Mouse (Mus musculus) embryonic facial prominence, embryonic 13.5 days (tissue): Measurements from ENCODE around the gene Tspan11. TPM values are rescaled to one million over a fixed set of nuclear protein-coding genes. Genes with fewer than 3 reads are reported as not detected.
A peak's percentile ranks its signal among the peaks of the same experiment; 100 is the strongest.

ENCODE experiments used
- ATAC-seq: fragments of 200-750 bp; cut with Nextera tagmentation; 2 replicates; pipeline ENCODE4 v1.8.0; 2017; ENCODE audit warnings: low read depth; ENCODE audit not compliant: insufficient number of reproducible peaks, insufficient read depth, low FRiP score, low TSS enrichment
- H3K27ac ChIP-seq: fragments of 300-500 bp; sonication (generic); 2 replicates; pipeline ENCODE4 v1.5.1; 2015; ENCODE audit warnings: moderate library complexity, mild to moderate bottlenecking, inconsistent platforms
- H3K27me3 ChIP-seq: fragments of 300-500 bp; sonication (generic); 2 replicates; pipeline ENCODE4 v1.6.1; 2015; ENCODE audit warnings: mild to moderate bottlenecking, inconsistent platforms
- H3K36me3 ChIP-seq: fragments of 300-500 bp; sonication (generic); 2 replicates; pipeline ENCODE4 v1.6.1; 2015; ENCODE audit warnings: mild to moderate bottlenecking, inconsistent platforms
- H3K4me1 ChIP-seq: fragments of 300-500 bp; sonication (generic); 2 replicates; pipeline ENCODE4 v1.6.1; 2015; ENCODE audit warnings: inconsistent platforms
- H3K4me2 ChIP-seq: fragments of 300-500 bp; sonication (generic); 2 replicates; pipeline ENCODE4 v1.6.1; 2015; ENCODE audit warnings: moderate library complexity, mild to moderate bottlenecking, inconsistent platforms
- H3K4me3 ChIP-seq: fragments of 300-500 bp; sonication (generic); 2 replicates; pipeline ENCODE4 v1.5.1; 2015; ENCODE audit warnings: mild to moderate bottlenecking, inconsistent platforms
- H3K9ac ChIP-seq: fragments of 300-500 bp; sonication (generic); 2 replicates; pipeline ENCODE4 v1.6.1; 2015; ENCODE audit warnings: mild to moderate bottlenecking, inconsistent platforms
- H3K9me3 ChIP-seq: fragments of 300-500 bp; sonication (generic); 2 replicates; pipeline ENCODE4 v1.6.1; 2016; ENCODE audit warnings: inconsistent platforms
- WGBS: fragments of 180-500 bp; shearing (Covaris S2); methylation state at CpG from one replicate; pipeline ENCODE4 v1.1.7; 2015; ENCODE audit warnings: mixed read lengths; 5-methylcytosine and 5-hydroxymethylcytosine counted together
- polyA plus RNA-seq: library from polyadenylated mRNA; unstranded; fragments of >200 nt; fragmentation: Nextera tagmentation; extraction: Ambion mirVana; gene quantifications from 2 replicates; pipeline ENCODE4 v1.2.1, GENCODE M21; 2015

Gene Tspan11
- polyA plus RNA-seq, 1 experiment from 2014 or later, result 30.3 TPM

DNA sequence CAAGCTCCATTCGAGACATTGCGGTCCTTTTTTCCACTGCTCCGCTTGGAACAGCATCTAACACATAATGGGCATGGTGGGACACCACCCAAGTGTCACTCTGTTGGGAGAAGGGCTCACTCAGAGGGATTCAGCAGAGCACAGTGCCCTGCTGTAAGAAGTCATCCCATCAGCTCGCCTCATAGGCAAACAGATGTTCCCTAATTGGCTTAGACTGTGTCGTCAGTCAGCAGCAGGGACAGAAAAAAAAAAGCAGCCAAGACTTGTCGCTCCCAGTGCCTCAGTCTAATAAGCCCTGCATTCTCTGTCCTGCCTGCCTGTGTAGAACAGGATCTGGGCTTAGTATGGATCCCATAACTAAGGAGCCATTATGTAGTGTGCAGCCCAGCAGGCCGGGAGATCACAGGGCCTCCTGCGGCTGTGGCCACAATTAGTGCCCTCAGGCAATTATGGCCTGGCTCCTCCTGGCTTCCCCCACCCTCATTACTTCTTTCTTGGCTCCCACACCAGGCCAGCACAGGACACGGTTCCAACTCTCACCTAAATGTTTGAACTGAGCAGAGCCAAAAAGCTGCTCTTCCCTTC is 31.6 kb upstream of the Tspan11 start:
- no peaks in the 10 kb centered on the region for H3K36me3 ChIP-seq
- no peaks in the 10 kb centered on the region for H3K27me3 ChIP-seq
- ATAC-seq, result no peak
- H3K9me3 ChIP-seq, result no peaks in the 10 kb centered on the region
- H3K9ac ChIP-seq, result no peak overlapping the region
- peak overlapping the region; percentile 8; the same call in 1 of the 2 replicates for H3K27ac ChIP-seq
- whole genome bisulfite sequencing, result 33% methylated on average over 9 of the region's 9 CpGs
- H3K4me1 ChIP-seq, result peaks cover 42% of the 10 kb centered on the region
- H3K4me2 ChIP-seq, result no peak overlapping the region
- H3K4me3 ChIP-seq, result no peak overlapping the region

DNA sequence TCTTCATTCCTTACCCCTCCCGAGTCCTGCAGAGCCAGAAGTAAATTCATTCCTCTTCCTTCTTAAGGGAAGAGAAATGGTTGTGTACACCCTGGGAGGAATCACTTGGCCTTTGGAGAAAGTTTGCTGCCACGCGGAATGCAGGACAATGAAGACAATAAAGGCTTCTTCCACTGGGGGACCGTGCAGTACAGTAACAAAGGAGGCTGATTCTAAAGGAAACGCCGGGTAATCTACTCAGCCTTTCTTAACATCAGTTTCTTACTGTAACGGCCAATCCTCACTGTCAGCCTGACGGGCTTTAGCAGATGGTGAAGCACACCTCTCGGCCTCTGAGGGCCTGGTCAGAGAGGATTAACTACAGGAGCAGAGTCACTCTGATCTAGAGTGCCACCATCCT is 25.4 kb upstream of the Tspan11 start:
- Histone ChIP-seq H3K9me3 (no peaks in the 10 kb centered on the region), H3K9ac (no peak overlapping the region), H3K4me2 (no peak overlapping the region), H3K27ac (no peak overlapping the region), H3K36me3 (no peaks in the 10 kb centered on the region), H3K4me1 (peaks cover 9% of the 10 kb centered on the region; the same call in 1 of the 2 replicates), H3K27me3 (no peaks in the 10 kb centered on the region), H3K4me3 (no peak overlapping the region)
- no peak for ATAC-seq
- WGBS, result 72% methylated on average over 9 of the region's 9 CpGs

- H3K4me2 ChIP-seq, result no peak overlapping the region
- H3K4me1 ChIP-seq, result peaks cover 34% of the 10 kb centered on the region
- H3K27ac ChIP-seq, result no peak overlapping the region
- no peaks in the 10 kb centered on the region for H3K36me3 ChIP-seq
- no peaks in the 10 kb centered on the region for H3K9me3 ChIP-seq
- no peak overlapping the region for H3K9ac ChIP-seq
- 56% methylated on average over 4 of the region's 4 CpGs for WGBS
- H3K27me3 ChIP-seq, result no peaks in the 10 kb centered on the region
- no peak overlapping the region for H3K4me3 ChIP-seq
- no peak for ATAC-seq
Observed at GRCm38 (mm10) chr6:127865391-127865790, 22.0 kb upstream of the Tspan11 start.

DNA sequence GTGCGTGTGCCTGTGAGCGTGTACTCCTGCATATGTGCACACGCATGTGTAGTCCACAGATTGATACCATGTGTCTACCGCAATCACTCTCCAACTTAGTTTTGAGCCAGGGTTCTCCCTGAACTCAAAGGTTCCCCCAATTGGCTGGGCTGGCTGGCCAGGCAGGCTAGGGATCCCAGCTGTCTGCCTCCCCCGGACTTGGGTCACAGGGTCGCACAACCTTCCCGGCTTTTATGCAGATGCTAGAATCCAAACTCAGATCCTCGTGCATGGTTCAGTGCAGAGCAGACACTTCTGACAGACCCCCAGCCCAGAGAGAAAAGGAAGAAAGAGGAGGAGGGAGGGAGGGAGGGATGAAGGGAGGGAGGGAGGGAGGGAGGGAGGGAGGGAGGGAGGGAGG is 18.8 kb upstream of the Tspan11 start:
- Histone ChIP-seq H3K36me3 (no peaks in the 10 kb centered on the region), H3K9ac (no peak overlapping the region), H3K27ac (peak overlapping the region; percentile 74), H3K4me3 (no peak overlapping the region), H3K4me2 (no peak overlapping the region), H3K27me3 (no peaks in the 10 kb centered on the region), H3K9me3 (0 out of 2 replicates have a peak, but pooled peaks cover 4% of the 10 kb centered on the region), H3K4me1 (peaks cover 59% of the 10 kb centered on the region)
- WGBS, result 49% methylated on average over 8 of the region's 8 CpGs
- no peak for ATAC-seq

DNA sequence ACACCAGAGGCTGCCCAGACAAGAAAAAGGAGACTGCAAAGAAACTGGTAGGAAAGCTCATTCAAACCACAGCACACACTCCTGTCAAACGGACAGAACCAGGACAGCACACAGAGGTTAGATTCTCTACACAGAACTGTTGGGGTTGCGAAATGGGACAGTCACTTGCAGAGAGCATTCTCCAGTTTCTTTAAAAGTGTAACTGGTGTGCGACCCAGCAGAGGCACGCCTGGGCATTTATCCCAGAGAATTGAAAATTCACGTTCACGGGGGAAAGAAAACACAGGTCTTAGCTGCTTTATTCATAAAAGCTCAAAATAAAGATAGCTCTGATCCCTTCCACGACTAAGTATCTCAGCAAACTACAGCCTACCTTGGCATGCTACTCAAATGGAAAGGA is 18.3 kb upstream of the Tspan11 start:
- Histone ChIP-seq H3K4me3 (no peak overlapping the region), H3K9me3 (0 out of 2 replicates have a peak, but pooled peaks cover 4% of the 10 kb centered on the region), H3K27ac (peak overlapping the region; percentile 99), H3K36me3 (no peaks in the 10 kb centered on the region), H3K9ac (no peak overlapping the region), H3K27me3 (no peaks in the 10 kb centered on the region), H3K4me1 (peaks cover 59% of the 10 kb centered on the region), H3K4me2 (no peak overlapping the region)
- ATAC-seq, result no peak
- WGBS, result 57% methylated on average over 7 of the region's 7 CpGs

- Histone ChIP-seq H3K27ac (peak overlapping the region; percentile 99), H3K4me2 (peak overlapping the region; percentile 32), H3K36me3 (no peaks in the 10 kb centered on the region), H3K9me3 (0 out of 2 replicates have a peak, but pooled peaks cover 4% of the 10 kb centered on the region), H3K4me3 (no peak overlapping the region), H3K9ac (no peak overlapping the region), H3K27me3 (no peaks in the 10 kb centered on the region), H3K4me1 (peaks cover 67% of the 10 kb centered on the region)
- 42% methylated on average over 12 of the region's 12 CpGs for WGBS
- ATAC-seq, result peak; percentile 90
Observed at GRCm38 (mm10) chr6:127870345-127871324, 16.8 kb upstream of the Tspan11 start.

DNA sequence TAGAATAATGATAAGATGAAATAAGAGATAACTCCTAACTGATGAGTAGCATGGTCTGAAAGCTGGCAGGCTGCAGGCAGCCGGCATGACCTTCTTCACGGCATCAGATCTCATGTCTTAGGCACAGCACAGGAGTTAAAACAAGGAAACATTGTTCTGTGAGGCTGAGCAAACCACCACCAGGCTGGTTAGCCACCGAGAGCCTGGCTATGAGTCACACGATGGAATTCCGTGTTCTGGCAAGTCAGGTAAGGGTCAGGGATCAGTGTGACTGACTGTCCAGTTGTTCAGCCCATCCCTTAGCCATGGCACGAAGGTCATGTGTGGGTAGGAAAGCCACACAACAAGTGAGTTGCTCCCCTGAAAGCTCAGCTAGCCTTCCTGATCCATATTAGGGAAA is 16.0 kb upstream of the Tspan11 start:
- 61% methylated on average over 6 of the region's 6 CpGs for WGBS
- peaks cover 74% of the 10 kb centered on the region for H3K4me1 ChIP-seq

GRCm38 (mm10) chr6:127872581-127872980 is 14.8 kb upstream of the Tspan11 start:
- no peaks in the 10 kb centered on the region for H3K27me3 ChIP-seq
- H3K4me2 ChIP-seq, result no peak overlapping the region
- ATAC-seq, result no peak
- peaks cover 80% of the 10 kb centered on the region for H3K4me1 ChIP-seq
- H3K9ac ChIP-seq, result no peak overlapping the region
- 0 out of 2 replicates have a peak, but pooled peaks cover 4% of the 10 kb centered on the region for H3K9me3 ChIP-seq
- WGBS, result 81% methylated on average over 8 of the region's 8 CpGs
- no peaks in the 10 kb centered on the region for H3K36me3 ChIP-seq
- peak overlapping the region; percentile 99 for H3K27ac ChIP-seq
- no peak overlapping the region for H3K4me3 ChIP-seq

More for the DNA sequence above, 16.0 kb upstream of the Tspan11 start:
- Histone ChIP-seq H3K27me3 (no peaks in the 10 kb centered on the region), H3K36me3 (no peaks in the 10 kb centered on the region), H3K27ac (peak overlapping the region; percentile 99), H3K4me3 (no peak overlapping the region), H3K4me2 (no peak overlapping the region), H3K9me3 (0 out of 2 replicates have a peak, but pooled peaks cover 4% of the 10 kb centered on the region), H3K9ac (no peak overlapping the region)
- no peak for ATAC-seq

- peaks cover 51% of the 10 kb centered on the region for H3K4me1 ChIP-seq
- 0 out of 2 replicates have a peak overlapping the region, but pooled peaks have one; percentile 17 for H3K9ac ChIP-seq
- ATAC-seq, result no peak
- H3K9me3 ChIP-seq, result peaks cover 10% of the 10 kb centered on the region
- H3K4me2 ChIP-seq, result peak overlapping the region; percentile 36
- H3K4me3 ChIP-seq, result no peak overlapping the region
- 27% methylated on average over 11 of the region's 11 CpGs for WGBS
- no peaks in the 10 kb centered on the region for H3K36me3 ChIP-seq
- peak overlapping the region; percentile 76 for H3K27ac ChIP-seq
- no peaks in the 10 kb centered on the region for H3K27me3 ChIP-seq
Observed at GRCm38 (mm10) chr6:127875883-127876282, 11.5 kb upstream of the Tspan11 start.

DNA sequence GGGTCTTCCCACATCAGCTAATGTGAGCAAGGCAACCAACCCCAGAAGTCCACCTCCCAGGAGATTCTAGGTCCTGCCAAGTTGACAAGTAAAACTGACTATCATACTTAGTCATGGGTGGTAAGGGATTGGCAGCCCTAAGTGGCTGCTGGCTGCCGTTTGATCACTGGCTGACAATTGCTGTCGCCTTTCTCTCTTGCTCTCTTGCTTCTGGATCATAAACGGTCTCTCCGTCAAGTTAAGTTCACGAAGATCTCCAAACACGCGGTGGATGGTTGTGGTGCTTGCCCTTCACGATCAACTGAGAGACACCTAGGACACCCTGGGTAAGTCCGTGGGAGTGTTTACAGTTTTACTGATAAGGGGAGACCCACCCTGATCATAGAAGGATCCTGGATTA is 11.0 kb upstream of the Tspan11 start:
- H3K9me3 ChIP-seq, result peaks cover 8% of the 10 kb centered on the region

GRCm38 (mm10) chr6:127877026-127877425 is 10.4 kb upstream of the Tspan11 start:
- 46% methylated on average over 12 of the region's 12 CpGs for WGBS
- ATAC-seq, result no peak
- peaks cover 40% of the 10 kb centered on the region for H3K4me1 ChIP-seq
- no peaks in the 10 kb centered on the region for H3K36me3 ChIP-seq
- no peak overlapping the region for H3K4me2 ChIP-seq
- H3K9me3 ChIP-seq, result peaks cover 8% of the 10 kb centered on the region
- H3K27me3 ChIP-seq, result no peaks in the 10 kb centered on the region
- peak overlapping the region; percentile 76 for H3K27ac ChIP-seq
- no peak overlapping the region for H3K9ac ChIP-seq
- no peak overlapping the region for H3K4me3 ChIP-seq

More for the DNA sequence above, 11.0 kb upstream of the Tspan11 start:
- Histone ChIP-seq H3K27ac (peak overlapping the region; percentile 76), H3K9ac (0 out of 2 replicates have a peak overlapping the region, but pooled peaks have one; percentile 17), H3K27me3 (no peaks in the 10 kb centered on the region), H3K4me1 (peaks cover 45% of the 10 kb centered on the region), H3K4me2 (peak overlapping the region; percentile 36), H3K4me3 (no peak overlapping the region), H3K36me3 (no peaks in the 10 kb centered on the region)
- ATAC-seq, result no peak
- WGBS, result 75% methylated on average over 9 of the region's 9 CpGs
